Mouse (Mus musculus): ENCODE measurements around the gene Ap3b1. TPM values are rescaled to one million over a fixed set of nuclear protein-coding genes. Genes with fewer than 3 reads are reported as not detected.
A peak's percentile ranks its signal among the peaks of the same experiment; 100 is the strongest.

The Ap3b1 gene
- total and polyA plus RNA-seq, 3 experiments, result 16.6 to 27.5 (median 23.4) TPM

DNA sequence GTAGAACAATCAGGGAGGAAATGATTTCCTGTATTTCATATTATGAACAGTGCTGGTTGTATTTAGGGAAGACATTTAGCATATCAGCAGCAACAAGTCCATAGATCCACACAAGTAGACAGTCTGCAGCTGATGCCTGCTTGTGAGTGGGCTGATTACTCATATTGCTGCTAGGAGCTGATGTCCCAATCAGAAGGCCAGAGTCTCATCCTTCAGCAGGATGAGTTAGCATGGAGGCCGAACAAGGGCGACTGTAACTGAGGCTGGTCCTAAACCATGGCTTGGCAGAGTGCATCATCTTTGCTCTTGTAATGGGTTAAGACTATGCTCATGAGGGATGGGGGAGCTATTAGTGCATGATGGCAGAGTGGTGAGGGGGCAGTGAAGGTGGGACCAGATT is 9.1 kb downstream of the Ap3b1 start:
- Histone ChIP-seq H3K4me3 (no peak overlapping the region), H3K4me1 (ENCODE audit: control insufficient read depth, insufficient read depth, low read length) (peaks cover 2% of the 10 kb centered on the region), H3K36me3 (ENCODE audit: control insufficient read depth, insufficient read depth, low read length) (no peaks in the 10 kb centered on the region), H3K27me3 (ENCODE audit: control insufficient read depth, insufficient read depth, low read length) (no peaks in the 10 kb centered on the region), H3K9ac (ENCODE audit: low read depth, low read length) (no peak overlapping the region), H3K79me2 (replicated peaks; ENCODE audit: control insufficient read depth, insufficient read depth, low read length) (peaks cover 6% of the 10 kb centered on the region), H3K27ac (no peak overlapping the region)
- intact Hi-C loops (cut with DNase I), result no loop called here
- no peak for DNase-seq
- TF ChIP-seq CTCF (IDR thresholded peaks at IDR 0.05), result no peak
- TF ChIP-seq POLR2A (IDR thresholded peaks at IDR 0.05; ENCODE audit: insufficient read depth, low read depth, low read length), result no peak
- no peak for TF ChIP-seq EP300 (IDR thresholded peaks at IDR 0.05; ENCODE audit: insufficient read depth, low read depth, low read length)
- 97% methylated on average over 2 of the region's 2 CpGs for WGBS

- TF ChIP-seq EP300 (IDR thresholded peaks at IDR 0.05; ENCODE audit: insufficient read depth, low read depth, low read length) (no peak), CTCF (IDR thresholded peaks at IDR 0.05) (no peak), POLR2A (IDR thresholded peaks at IDR 0.05; ENCODE audit: insufficient read depth, low read depth, low read length) (no peak)
Observed at GRCm38 (mm10) chr13:94370521-94370920, 11.8 kb downstream of the Ap3b1 start.

GRCm38 (mm10) chr13:94372066-94372465 is 13.3 kb downstream of the Ap3b1 start:
- Histone ChIP-seq H3K36me3 (ENCODE audit: control insufficient read depth, insufficient read depth, low read length) (no peaks in the 10 kb centered on the region), H3K79me2 (replicated peaks; ENCODE audit: control insufficient read depth, insufficient read depth, low read length) (peaks cover 6% of the 10 kb centered on the region), H3K9ac (ENCODE audit: low read depth, low read length) (no peak overlapping the region), H3K4me3 (no peak overlapping the region), H3K4me1 (ENCODE audit: control insufficient read depth, insufficient read depth, low read length) (no peaks in the 10 kb centered on the region; the same call in none of the 2 replicates), H3K27ac (no peak overlapping the region), H3K27me3 (ENCODE audit: control insufficient read depth, insufficient read depth, low read length) (no peaks in the 10 kb centered on the region)
- TF ChIP-seq EP300 (IDR thresholded peaks at IDR 0.05; ENCODE audit: insufficient read depth, low read depth, low read length), result no peak
- no peak for TF ChIP-seq POLR2A (IDR thresholded peaks at IDR 0.05; ENCODE audit: insufficient read depth, low read depth, low read length)
- TF ChIP-seq CTCF (IDR thresholded peaks at IDR 0.05), result no peak
- no peak for DNase-seq
- intact Hi-C loops (cut with DNase I), result no loop called here
- WGBS, result 74% methylated on average over 7 of the region's 7 CpGs

More at GRCm38 (mm10) chr13:94370521-94370920, 11.8 kb downstream of the Ap3b1 start:
- no peaks in the 10 kb centered on the region for H3K27me3 ChIP-seq (ENCODE audit: control insufficient read depth, insufficient read depth, low read length)
- H3K27ac ChIP-seq, result no peak overlapping the region
- no peaks in the 10 kb centered on the region for H3K36me3 ChIP-seq (ENCODE audit: control insufficient read depth, insufficient read depth, low read length)
- WGBS, result 91% methylated on average over 10 of the region's 10 CpGs
- intact Hi-C loops (cut with DNase I), result no loop called here
- no peak overlapping the region for H3K4me3 ChIP-seq
- no peak overlapping the region for H3K9ac ChIP-seq (ENCODE audit: low read depth, low read length)
- no peaks in the 10 kb centered on the region; the same call in 1 of the 2 replicates for H3K4me1 ChIP-seq (ENCODE audit: control insufficient read depth, insufficient read depth, low read length)
- no peak for DNase-seq
- H3K79me2 ChIP-seq (replicated peaks; ENCODE audit: control insufficient read depth, insufficient read depth, low read length), result peaks cover 6% of the 10 kb centered on the region

- Histone ChIP-seq H3K36me3 (ENCODE audit: control insufficient read depth, insufficient read depth, low read length) (no peaks in the 10 kb centered on the region), H3K27ac (no peak overlapping the region), H3K4me3 (no peak overlapping the region), H3K79me2 (replicated peaks; ENCODE audit: control insufficient read depth, insufficient read depth, low read length) (peaks cover 1% of the 10 kb centered on the region; the same call in 1 of the 2 replicates), H3K4me1 (ENCODE audit: control insufficient read depth, insufficient read depth, low read length) (no peaks in the 10 kb centered on the region; the same call in none of the 2 replicates), H3K27me3 (ENCODE audit: control insufficient read depth, insufficient read depth, low read length) (no peaks in the 10 kb centered on the region), H3K9ac (ENCODE audit: low read depth, low read length) (no peak overlapping the region)
- TF ChIP-seq POLR2A (IDR thresholded peaks at IDR 0.05; ENCODE audit: insufficient read depth, low read depth, low read length), result no peak
- no peak for TF ChIP-seq EP300 (IDR thresholded peaks at IDR 0.05; ENCODE audit: insufficient read depth, low read depth, low read length)
- TF ChIP-seq CTCF (IDR thresholded peaks at IDR 0.05), result no peak
- peak in 1 of 2 experiments; percentile 7 for DNase-seq
- WGBS, result 96% methylated on average over 3 of the region's 3 CpGs
- intact Hi-C loops (cut with DNase I), result no loop called here
Observed at GRCm38 (mm10) chr13:94374131-94374530, 15.4 kb downstream of the Ap3b1 start.

- no peaks in the 10 kb centered on the region; the same call in 1 of the 2 replicates for H3K79me2 ChIP-seq (replicated peaks; ENCODE audit: control insufficient read depth, insufficient read depth, low read length)
- H3K27ac ChIP-seq, result no peak overlapping the region
- 72% methylated on average over 7 of the region's 7 CpGs for WGBS
- no peak overlapping the region for H3K4me3 ChIP-seq
- H3K4me1 ChIP-seq (ENCODE audit: control insufficient read depth, insufficient read depth, low read length), result no peaks in the 10 kb centered on the region; the same call in none of the 2 replicates
- peak in 1 of 2 experiments; percentile 14 for DNase-seq
- no peak for TF ChIP-seq CTCF (IDR thresholded peaks at IDR 0.05)
- no peak for TF ChIP-seq EP300 (IDR thresholded peaks at IDR 0.05; ENCODE audit: insufficient read depth, low read depth, low read length)
- no peak for TF ChIP-seq POLR2A (IDR thresholded peaks at IDR 0.05; ENCODE audit: insufficient read depth, low read depth, low read length)
- no peak overlapping the region for H3K9ac ChIP-seq (ENCODE audit: low read depth, low read length)
- no peaks in the 10 kb centered on the region for H3K36me3 ChIP-seq (ENCODE audit: control insufficient read depth, insufficient read depth, low read length)
- H3K27me3 ChIP-seq (ENCODE audit: control insufficient read depth, insufficient read depth, low read length), result no peaks in the 10 kb centered on the region
- intact Hi-C loops (cut with DNase I), result no loop called here
Observed at GRCm38 (mm10) chr13:94375526-94376390, 17.0 kb downstream of the Ap3b1 start.

GRCm38 (mm10) chr13:94379006-94379405 is 20.2 kb downstream of the Ap3b1 start:
- no peak for DNase-seq
- no peaks in the 10 kb centered on the region; the same call in 1 of the 2 replicates for H3K79me2 ChIP-seq (replicated peaks; ENCODE audit: control insufficient read depth, insufficient read depth, low read length)
- no peaks in the 10 kb centered on the region for H3K36me3 ChIP-seq (ENCODE audit: control insufficient read depth, insufficient read depth, low read length)
- 84% methylated on average over 4 of the region's 4 CpGs for WGBS
- TF ChIP-seq EP300 (IDR thresholded peaks at IDR 0.05; ENCODE audit: insufficient read depth, low read depth, low read length) (no peak), POLR2A (IDR thresholded peaks at IDR 0.05; ENCODE audit: insufficient read depth, low read depth, low read length) (no peak), CTCF (IDR thresholded peaks at IDR 0.05) (no peak)
- no peak overlapping the region for H3K9ac ChIP-seq (ENCODE audit: low read depth, low read length)
- H3K27ac ChIP-seq, result no peak overlapping the region
- intact Hi-C loops (cut with DNase I), result no loop called here
- H3K4me3 ChIP-seq, result no peak overlapping the region
- peaks cover 4% of the 10 kb centered on the region for H3K4me1 ChIP-seq (ENCODE audit: control insufficient read depth, insufficient read depth, low read length)
- no peaks in the 10 kb centered on the region for H3K27me3 ChIP-seq (ENCODE audit: control insufficient read depth, insufficient read depth, low read length)

Measured in heart, adult 2 months (tissue).